Mouse (Mus musculus) cerebellum, postnatal 14 days (tissue): Measurements from ENCODE around the gene Mcm9.
"Not testable (repeated sequence)": the region's sequence is repeated elsewhere in the genome, so short reads cannot be mapped to it uniquely, and the experiment has no call there.

ENCODE experiments used
- DNase-seq, 2 experiments: peaks; one replicate each; pipeline ENCODE4 v3.0.0; 2021; ENCODE audit warnings: mixed read lengths in 2 of 2

The Mcm9 gene

GRCm38 (mm10) chr10:53630339-53630738, at the start of gene Mcm9:
Gene Mcm9, minus strand, starts transcription at chr10:53630439.
- not testable (repeated sequence) for DNase-seq

GRCm38 (mm10) chr10:53661788-53662187, 31.5 kb upstream of the Mcm9 start:
- DNase-seq, result no peak

- DNase-seq, result not testable (repeated sequence)
Observed at GRCm38 (mm10) chr10:53654239-53654638, 24.0 kb upstream of the Mcm9 start.

- DNase-seq, result no peak
Observed at GRCm38 (mm10) chr10:53650683-53651082, 20.4 kb upstream of the Mcm9 start.

GRCm38 (mm10) chr10:53641507-53641906, 11.3 kb upstream of the Mcm9 start:
- DNase-seq, result peak; percentile 68 to 73

- no peak for DNase-seq
Observed at GRCm38 (mm10) chr10:53635246-53635971, 5.2 kb upstream of the Mcm9 start.

- no peak for DNase-seq
Observed at GRCm38 (mm10) chr10:53634160-53634559, 3.9 kb upstream of the Mcm9 start.

GRCm38 (mm10) chr10:53629918-53630250, 355 bp downstream of the Mcm9 start:
- peak; percentile 98 to 99 for DNase-seq

GRCm38 (mm10) chr10:53629247-53629917, 857 bp downstream of the Mcm9 start:
- DNase-seq, result peak; percentile 98

GRCm38 (mm10) chr10:53615850-53616616, 14.2 kb downstream of the Mcm9 start:
- DNase-seq, result no peak

GRCm38 (mm10) chr10:53613955-53614354, 16.3 kb downstream of the Mcm9 start:
- no peak for DNase-seq

- DNase-seq, result peak; percentile 69 to 81
Observed at GRCm38 (mm10) chr10:53612172-53612571, 18.1 kb downstream of the Mcm9 start.

- no peak for DNase-seq
Observed at GRCm38 (mm10) chr10:53608274-53608673, 22.0 kb downstream of the Mcm9 start.

GRCm38 (mm10) chr10:53605328-53605727, 24.9 kb downstream of the Mcm9 start:
- DNase-seq, result no peak

GRCm38 (mm10) chr10:53598821-53599220, 31.4 kb downstream of the Mcm9 start:
- no peak for DNase-seq

GRCm38 (mm10) chr10:53597121-53597881, 32.9 kb downstream of the Mcm9 start:
- DNase-seq, result peak in 1 of 2 experiments; percentile 63

GRCm38 (mm10) chr10:53596677-53597120, 33.5 kb downstream of the Mcm9 start, which contains the start of gene Asf1a:
Gene Asf1a, plus strand, starts transcription at chr10:53596757.
- DNase-seq, result peak; percentile 97 to 98

- DNase-seq, result peak in 1 of 2 experiments; percentile 32
Observed at GRCm38 (mm10) chr10:53595744-53596676, 34.2 kb downstream of the Mcm9 start.

GRCm38 (mm10) chr10:53585777-53586176, 44.5 kb downstream of the Mcm9 start:
- no peak for DNase-seq

GRCm38 (mm10) chr10:53581087-53581486, 49.2 kb downstream of the Mcm9 start:
- DNase-seq, result peak; percentile 9 to 16

GRCm38 (mm10) chr10:53580621-53581081, 49.6 kb downstream of the Mcm9 start:
- DNase-seq, result peak; percentile 65 to 77
